Mouse (Mus musculus) frontal cortex, postnatal 25 days (tissue): ENCODE measurements around the gene Il16.

Source experiments
- DNase-seq, 2 experiments: peaks; one replicate each; pipeline ENCODE4 v3.0.0; 2022; ENCODE audit warnings: low spot score in 2 of 2

Il16 gene

DNA sequence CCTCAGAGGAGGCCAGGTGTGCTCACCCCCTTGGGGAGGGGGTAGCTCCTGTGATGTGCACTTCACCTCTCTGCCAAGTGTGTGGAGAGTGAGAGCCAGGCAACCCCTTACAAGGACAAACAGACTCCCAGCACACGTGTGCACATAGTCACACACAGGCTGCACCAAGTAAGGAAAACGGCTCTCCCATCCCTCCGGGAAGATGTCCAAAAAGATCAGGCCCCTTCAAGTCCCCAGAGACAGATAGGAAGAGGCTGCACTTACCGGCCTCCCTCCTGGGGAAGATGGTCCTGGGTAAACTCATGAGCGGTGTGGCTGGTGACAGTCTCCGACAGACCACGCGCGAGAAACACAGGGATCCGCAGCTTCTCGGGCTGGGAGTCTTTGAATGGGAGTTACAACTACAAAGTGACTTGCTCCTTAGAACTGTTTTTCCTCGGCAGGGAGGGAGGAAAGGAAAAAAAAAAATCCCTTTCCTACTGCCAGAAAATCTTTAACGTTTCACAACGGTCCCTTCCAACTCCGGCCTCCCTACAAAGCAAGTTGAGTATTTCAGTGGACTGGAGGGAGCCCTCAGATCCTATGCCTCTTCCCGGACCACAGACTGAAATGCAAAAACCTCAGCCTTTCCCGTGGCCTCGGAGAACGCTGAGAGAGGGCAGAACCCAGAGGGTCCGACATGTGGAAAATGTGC is at the start of gene Il16:
TSS of gene Il16 (minus strand) at position 314 of the 694 bp plus-strand sequence.
- DNase-seq: no peak

DNA sequence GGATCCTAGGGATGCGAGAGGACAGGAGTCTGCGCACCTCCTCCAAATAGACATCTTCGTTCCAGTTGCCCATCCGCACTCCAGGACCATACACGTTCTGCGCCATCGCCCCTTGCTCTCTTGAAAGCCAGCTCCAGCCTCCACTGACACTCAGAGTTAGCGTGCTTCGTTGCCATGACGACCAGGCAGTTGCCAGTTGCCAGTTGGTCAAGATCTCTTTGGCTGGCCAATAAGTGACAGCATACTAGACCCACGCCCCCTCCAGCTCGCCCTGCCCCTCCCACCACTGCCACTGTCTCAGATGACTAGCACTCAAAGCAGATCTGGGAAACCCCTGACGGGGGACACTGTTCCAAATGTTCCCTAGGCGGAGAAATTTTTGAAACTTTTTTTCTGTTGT is 49.2 kb upstream of the Il16 start, which contains the start of gene Cfap161:
TSS of gene Cfap161 (minus strand) at position 176 of the 400 bp plus-strand sequence.
- DNase-seq: no peak

DNA sequence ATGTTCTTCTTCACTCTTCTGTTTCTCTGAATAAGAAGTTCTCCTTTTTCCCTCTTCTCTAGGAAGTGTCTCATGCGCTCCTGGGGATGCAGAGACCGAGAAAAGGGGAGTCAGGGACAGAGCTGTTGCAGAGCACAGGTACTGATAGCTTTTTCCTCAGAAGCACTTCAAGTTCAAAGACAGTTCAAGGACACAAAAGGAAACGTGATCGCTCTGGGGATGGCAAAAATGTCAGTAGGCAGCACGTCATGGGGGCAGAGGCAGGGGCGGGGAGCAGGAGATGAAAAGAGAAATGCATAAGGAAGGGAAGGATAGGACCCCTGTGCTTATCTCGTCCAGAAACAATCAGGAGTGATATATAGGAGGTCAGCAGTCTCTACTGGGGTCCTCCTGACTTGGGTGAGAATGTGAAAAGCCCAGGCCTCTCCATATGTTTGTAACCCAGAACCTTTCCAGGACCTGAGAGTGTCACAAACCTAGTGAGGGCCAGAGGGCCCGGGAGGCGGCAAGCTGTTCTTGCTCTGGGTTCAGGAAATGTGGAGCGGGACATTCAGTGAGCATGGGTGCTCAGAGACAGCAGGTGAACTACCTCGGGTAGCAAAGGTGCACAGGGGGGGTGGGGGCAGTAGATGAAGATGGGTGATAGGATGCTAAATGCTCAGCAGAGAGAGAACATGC is 48.6 kb upstream of the Il16 start:
- no peak for DNase-seq

DNA sequence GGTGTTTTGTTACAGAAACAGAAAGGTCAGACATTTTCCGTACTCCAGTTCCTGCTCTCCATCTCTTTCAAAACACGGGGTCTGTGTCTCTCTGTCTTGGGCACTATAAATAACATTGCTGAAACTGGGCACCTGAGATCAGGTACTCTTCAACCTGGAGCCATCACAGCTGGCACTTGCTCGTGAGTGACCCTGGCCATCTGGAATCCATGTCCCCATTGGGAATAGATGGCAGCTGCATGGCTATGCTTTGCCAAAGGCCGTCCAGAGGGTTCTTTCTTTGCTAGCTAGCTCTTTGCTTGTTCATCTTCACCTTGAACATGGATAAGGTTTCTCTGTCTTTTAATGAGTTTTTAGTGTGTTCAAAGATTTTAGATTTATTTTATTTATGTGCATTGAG is 35.4 kb upstream of the Il16 start:
- DNase-seq: no peak

DNA sequence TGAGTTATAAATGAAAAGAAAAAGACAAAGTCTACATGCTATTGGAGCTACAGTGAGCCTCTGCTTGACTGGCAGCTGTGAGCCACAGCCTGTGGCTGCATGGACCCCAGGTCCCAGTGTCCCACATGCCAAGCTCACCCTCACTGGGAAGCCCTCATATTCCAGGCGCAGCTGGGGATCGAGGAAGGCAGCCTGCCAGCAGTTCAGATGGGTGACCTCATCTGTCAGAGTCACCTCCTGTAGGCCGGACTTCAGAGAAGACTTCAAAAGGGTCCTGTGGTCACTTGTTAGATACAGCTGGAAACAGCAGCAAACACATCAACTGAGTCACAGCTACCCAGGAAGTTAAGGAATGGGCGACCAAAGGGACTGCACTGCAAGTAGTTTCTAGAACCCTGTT is 34.5 kb upstream of the Il16 start:
- DNase-seq: no peak

DNA sequence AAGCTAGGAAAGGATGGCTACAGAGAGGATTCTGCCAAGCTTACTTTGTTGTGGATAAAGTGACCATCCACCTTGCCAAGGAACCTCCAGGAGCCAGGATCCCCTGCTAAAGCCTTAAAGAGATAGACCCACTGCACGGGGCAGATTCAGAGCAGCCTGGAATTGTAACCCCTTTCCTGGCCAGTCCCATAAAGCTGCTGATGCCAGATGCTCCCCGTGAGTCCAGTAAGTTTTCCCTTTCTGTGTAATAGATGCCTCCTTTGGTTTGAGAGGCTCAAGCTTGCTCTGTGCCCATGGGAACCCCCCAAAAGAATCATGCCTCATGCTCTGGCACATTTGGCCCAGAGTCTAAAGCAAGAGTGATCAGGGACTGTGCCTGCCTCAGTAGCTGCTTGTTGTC is 33.5 kb upstream of the Il16 start:
- no peak for DNase-seq

DNA sequence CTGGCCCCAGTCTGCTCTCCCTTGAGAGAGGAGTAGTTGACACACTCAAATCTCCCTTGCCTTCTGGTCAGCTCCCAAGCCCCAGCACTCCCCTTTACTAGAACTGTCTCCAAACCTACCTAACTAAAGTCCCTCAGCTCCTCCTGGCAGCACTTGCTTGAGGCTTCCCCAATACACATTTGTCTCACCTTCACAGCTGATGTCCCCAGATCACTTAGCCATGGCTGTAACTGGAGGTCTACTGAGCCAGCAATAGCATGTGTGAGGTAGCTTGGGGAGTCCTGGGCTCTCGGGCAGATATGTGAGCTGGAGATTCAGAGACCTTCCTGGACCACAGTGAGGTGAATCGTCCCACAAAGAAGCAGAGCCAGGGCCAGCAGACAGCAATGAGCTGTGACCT is 33.0 kb upstream of the Il16 start:
- no peak for DNase-seq

DNA sequence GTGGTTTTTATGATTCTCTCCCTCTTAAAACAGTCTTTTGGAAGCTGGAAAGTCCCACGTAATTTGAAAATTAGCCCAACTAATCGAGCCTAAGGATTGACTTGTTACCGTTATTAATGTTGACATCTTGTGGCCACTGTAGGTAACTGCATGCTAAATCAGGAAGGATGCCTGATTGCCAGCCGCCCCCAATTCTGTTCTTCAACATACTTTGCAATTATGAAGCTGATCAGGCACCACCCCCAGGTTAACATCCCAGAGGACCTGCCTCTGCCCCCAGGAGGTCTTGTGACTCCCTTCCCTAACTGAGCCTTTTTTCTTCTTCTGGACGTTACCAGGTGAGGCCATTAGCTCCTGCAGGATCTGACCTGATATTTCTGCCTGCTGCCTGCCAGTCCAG is 29.2 kb upstream of the Il16 start:
- DNase-seq: peak in 1 of 2 experiments; percentile 4

DNA sequence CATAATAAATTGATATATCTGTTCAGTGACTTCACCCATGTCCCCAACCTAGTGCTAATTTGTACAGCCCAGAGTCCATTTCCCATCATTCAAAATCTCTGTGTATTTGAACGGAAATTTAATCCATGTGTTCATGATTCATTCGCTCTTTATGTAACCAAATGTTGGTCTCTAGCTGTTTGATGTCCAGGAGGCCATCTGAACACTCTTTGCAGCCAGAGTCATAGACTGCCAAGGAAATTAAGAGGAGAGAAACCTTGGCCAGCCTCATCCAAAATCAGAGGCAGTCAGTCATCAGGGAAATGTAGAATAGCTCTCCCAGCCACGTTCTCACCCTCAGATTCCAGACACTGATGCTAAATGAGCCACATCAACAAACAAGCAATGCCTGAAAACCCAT is 18.1 kb upstream of the Il16 start:
- DNase-seq: no peak

DNA sequence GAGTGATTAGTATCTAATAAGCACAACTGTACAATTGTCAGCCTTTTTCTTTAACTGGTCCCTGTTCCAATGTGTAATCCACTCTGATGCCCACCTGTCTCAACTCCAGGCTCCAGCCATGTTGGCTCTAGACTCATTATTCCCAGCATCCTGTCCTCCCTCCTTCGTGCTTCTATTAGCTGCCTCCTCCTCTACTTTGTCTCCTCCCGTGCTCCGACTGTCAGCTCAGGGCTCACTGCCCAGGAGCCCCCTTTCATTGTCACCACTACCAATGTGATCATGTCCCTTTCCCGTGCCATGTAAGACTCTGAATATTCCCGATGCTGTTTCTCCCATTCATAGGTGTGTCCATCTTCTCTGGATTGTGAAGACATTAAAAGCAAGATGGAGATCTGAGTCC is 16.8 kb upstream of the Il16 start:
- no peak for DNase-seq

DNA sequence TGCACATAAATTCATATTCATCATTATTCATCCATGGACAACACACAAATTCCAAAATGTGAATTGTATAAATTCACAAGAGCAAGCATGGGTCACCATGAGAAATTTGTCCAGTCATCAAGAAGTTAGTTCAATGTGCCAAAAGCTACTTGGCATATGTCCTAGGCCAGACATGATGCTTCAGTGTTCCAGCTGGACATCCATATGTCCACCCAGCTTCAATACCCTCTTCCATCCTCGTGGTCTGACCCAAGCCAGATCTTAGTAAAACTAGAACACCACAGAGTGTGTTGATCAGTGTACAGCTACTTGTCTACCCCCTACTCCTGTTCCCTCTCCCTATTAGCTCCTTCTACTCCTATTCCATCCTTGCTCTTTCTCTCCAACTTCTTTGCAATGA is 5.5 kb upstream of the Il16 start:
- no peak for DNase-seq

DNA sequence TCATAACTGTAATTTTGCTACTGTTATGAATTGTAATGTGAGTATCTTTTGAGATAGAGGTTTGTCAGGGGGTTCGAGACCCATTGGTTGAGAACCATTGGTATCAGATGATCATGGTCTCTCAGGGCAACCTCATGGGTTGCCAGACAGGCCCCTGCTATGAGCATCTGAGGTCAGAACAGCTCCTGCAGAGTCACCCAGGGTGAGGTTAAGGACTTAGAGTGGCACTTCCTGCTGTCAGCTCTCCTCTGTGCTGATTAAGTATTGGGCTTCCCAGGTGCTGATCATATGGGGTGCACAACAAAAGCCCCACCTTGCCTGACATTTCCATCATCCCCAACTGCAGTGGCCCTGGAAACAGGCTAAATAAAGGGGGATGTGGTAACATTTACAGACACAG is 2.9 kb upstream of the Il16 start:
- no peak for DNase-seq

DNA sequence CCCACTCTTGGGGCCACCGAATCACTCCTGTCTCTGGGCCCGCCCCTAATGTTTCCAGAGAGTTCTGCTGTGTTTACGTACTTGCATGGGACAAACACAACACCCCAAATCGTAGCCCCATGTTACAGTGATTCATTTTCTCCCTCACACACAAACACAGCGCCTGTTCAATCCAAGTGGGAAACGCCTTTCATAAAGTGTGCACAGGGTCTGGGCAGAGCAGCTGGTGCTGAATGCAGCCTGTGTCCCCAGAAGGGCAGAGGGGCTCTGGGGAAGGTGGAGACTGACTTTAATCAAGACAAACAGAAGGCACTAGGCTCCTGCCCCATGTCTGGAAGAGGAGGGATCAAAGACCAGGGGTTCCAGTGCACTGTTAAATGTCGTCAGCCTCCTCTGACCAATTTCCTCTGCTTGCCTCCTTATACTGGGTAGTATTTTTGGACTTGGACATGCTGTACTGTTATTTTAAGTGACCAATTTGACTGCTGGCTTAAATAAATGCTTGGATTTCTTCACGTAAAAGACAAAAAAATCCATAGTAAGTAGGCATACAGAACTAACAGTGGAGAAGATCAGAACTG is 671 bp upstream of the Il16 start:
- no peak for DNase-seq

DNA sequence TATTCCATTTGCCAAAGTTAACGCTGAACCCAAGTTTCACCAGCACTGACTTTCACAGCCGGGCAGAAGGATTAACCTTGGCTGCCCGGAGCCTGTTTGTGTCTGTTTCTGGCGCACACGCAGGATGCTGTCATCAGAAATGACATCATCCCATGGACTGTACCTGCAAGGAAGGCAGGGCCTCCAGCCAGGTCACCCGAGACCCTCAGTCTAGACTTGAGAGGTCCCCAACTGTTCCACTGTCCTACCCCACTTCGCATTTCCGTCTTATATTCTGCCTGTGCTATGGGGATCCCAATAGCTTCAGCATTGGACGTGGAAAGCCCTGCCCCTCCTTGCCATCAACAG is 487 bp downstream of the Il16 start:
- DNase-seq: no peak

DNA sequence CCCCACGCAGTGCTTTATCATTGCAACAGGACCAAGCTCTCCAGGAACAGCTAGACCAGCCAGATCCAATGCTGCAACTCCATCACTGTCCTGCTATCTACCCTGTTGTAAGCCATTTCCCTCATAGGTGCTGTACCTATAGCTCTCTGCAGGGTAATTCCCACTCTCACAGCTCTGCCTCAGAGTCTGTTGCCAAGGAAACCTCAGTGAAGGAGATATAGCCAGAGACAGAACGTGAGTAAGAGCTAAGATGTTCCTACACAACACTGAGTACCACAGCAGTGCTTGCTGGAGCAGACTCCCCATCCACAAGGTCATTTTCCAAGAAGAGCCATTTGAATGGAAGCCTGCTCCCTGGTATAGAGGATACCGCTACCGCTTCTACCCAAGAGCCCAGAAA is 1.3 kb downstream of the Il16 start:
- DNase-seq: no peak

DNA sequence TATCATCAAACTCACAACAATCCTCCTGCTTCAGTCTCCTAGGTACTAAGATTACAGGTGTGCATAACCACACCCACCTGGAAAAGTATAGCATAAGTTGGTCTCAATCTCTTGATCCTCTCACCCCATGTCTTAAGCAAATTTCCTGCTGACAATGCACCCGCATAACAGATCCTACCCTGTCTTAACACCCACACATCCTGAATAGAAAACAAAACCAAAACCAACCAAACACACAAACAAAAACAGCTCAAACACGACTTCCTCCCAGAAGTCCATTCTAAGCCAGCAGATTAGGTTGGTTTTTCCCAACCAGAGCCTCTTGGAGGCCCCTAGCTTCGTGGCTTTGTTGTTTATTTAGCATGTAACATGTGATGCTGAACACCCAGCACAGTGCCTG is 2.8 kb downstream of the Il16 start:
- DNase-seq: no peak

DNA sequence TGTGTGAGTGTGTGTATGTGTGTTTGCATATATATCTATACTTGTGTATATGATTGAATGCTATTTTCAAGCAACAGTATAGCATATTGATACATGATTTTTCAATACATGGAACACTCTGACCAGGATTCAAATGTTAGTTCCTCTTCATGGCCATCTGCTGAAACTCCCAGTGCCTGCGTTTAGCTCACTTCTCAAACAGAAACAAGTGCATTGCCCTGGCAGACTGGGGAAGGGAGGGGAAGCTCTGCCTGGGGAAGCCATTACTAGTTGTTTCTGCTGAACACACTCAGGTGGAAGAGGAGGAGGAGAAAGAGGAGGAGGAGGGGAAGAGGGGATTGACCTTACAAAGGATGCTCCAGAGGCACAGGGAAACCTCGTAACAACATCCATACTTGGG is 3.5 kb downstream of the Il16 start:
- DNase-seq: no peak

DNA sequence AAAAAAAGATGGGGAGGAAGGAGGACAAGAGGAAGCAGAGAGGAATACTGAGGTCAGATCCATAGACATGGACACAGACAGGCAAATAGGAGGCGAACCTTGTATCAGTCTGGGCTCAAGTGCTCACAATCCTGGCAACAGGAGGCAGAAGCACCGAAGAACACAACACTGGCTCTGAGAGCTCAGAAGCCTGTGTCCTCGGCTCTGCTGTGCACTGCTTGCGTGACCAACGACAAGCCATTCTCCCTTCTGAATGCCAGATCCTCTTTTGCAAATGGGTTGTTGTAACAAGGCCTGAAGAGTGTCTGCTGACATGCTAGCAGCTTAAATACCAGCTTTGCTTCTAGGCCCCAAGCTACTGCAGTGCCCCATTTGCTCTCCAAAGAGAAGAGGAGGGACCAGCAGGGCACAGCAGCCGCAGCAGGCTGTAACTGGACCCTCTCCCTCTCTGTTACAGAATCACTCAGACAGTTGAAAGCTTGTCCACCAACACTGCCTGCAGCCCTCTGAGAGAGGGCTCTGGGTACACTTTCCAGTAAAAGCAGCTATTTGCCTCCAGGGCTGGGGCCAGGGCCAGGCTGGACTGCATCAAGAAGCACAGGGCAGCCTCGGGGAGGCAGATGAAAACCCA is 5.7 kb downstream of the Il16 start:
- no peak for DNase-seq

DNA sequence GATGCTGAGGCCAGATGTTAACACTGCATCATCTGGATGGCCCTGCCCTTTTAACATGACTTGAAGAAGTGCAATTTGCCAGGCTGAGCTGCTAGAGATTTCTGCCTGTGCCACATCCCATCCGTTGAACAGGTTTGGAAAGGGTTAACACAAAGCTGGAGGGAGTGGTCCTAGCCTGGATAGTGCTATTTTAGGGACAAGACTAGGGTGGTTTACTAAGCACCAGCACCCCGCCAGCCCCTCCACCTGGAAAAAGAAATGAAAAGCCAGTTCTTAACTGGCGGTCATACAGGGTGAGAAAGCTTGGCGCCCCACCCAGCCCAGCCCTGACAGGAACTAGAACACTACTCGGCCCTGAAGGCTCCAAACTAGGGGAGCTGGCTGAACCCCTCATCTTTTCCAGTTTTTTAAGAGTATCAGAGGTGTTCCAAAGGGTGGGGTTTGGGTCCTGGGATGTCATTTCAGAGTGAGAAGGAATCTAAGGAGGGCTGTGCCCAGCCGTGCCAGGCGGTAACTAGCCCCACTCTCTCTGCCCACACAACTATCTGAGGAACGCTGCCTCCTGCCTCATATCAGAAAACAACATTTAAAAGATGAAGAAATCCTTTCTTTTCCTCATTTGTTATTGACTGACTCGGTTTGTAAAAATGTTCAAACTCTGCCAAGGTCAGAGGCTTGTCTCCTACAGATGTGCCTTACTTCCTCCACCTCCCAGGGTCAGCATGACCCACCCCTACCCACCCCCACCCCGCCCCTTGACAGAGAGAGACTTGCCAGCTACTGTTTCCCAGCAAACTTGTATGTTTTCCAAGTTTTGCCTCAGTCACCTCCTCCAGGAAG is 6.7 kb downstream of the Il16 start:
- no peak for DNase-seq

DNA sequence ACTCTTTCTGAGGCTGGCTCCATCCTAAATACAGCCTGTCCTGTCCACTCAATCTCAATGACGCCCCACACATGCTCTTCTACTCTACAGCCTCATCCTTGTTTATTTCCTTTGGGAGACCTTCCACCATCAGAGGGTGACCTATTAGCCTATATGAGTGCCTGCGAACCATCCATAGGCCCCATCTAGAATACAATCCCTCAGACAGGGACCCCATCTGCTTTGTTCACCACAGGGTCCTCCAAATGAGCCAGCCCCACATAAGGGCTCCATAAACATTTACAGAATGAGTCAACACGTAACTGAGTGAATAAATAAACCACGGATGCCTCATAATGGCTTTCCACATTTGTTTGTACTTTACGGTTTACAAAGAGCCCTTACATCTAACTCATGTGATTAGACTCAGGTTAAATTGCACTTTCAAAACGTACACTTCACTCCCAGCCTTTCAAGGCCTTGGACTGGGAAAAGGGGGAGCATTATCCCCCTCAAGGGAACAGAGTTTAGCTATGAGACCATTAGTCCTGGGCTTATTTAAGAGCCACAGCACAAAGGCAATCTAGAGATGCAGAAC is 7.5 kb downstream of the Il16 start:
- DNase-seq: no peak

DNA sequence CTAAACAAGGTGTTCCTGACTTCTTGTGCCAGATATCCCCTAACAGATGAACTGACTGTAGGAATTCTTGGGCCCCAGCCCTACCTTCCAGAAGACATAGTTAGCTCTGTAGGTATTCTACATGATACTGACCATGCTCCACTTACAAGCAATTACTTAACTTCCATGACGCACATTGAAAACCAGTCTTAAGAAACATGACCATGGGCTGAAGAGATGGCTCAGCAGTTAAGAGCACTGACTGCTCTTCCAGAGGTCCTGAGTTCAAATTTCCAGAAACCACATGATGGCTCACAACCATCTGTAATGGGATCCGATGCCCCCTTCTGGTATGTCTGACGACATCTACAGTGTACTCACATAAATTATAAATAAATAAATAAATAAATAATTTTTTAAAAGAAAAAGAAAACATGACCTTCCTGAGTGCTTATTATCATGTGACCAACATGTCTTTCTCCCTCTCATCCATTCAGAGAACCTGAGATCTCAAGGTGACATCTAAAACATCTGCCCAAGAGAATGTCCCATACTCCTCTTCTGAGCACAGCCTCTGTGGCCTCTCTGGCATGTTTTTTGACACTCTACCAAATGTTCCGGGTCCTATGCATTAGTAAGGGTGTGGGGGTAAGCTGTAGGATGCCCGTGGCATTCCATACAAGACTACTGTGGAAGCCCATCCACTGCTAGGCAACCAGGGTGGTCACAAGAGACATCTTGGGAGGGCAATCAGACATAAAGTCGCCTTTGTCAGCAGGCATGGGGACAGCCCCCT is 9.0 kb downstream of the Il16 start:
- DNase-seq: no peak
